Mouse (Mus musculus): ENCODE measurements around the gene Rnf213. TPM values are rescaled to one million over a fixed set of nuclear protein-coding genes. Genes with fewer than 3 reads are reported as not detected.
"Not testable (repeated sequence)": the region's sequence is repeated elsewhere in the genome, so short reads cannot be mapped to it uniquely, and the experiment has no call there.

The Rnf213 gene
- total RNA-seq (2021) (10 to 100 TPM; 20.8 to 27.3 TPM), polyA plus RNA-seq (2012; rRNA removed) (11.4 and 12.5 TPM in 2 replicates)
- long read RNA-seq, result 0 reads

- DNase-seq, result peak; percentile 83
Measured at GRCm38 (mm10) chr11:119392800-119393482, at the start of gene Rnf213. Gene Rnf213, plus strand, starts transcription at chr11:119393100.

GRCm38 (mm10) chr11:119344178-119344577, 48.7 kb upstream of the Rnf213 start:
- no peak for DNase-seq

GRCm38 (mm10) chr11:119344865-119345264, 48.0 kb upstream of the Rnf213 start:
- no peak for DNase-seq

GRCm38 (mm10) chr11:119347125-119347524, 45.8 kb upstream of the Rnf213 start:
- DNase-seq, result no peak

GRCm38 (mm10) chr11:119352113-119352512, 40.8 kb upstream of the Rnf213 start:
- DNase-seq, result no peak

GRCm38 (mm10) chr11:119353946-119354345, 39.0 kb upstream of the Rnf213 start:
- no peak for DNase-seq

- DNase-seq, result peak; percentile 58
Measured at GRCm38 (mm10) chr11:119354798-119355442, 38.0 kb upstream of the Rnf213 start.

GRCm38 (mm10) chr11:119355443-119356385, 37.2 kb upstream of the Rnf213 start, which contains the start of the genes Sgsh and Slc26a11:
Gene Sgsh, minus strand, starts transcription at chr11:119355536.
Gene Slc26a11, plus strand, starts transcription at chr11:119355557.
- peak; percentile 95 for DNase-seq

- DNase-seq, result no peak
Measured at GRCm38 (mm10) chr11:119359089-119359488, 33.8 kb upstream of the Rnf213 start.

- no peak for DNase-seq
Measured at GRCm38 (mm10) chr11:119362769-119363533, 29.9 kb upstream of the Rnf213 start.

- peak; percentile 73 for DNase-seq
Measured at GRCm38 (mm10) chr11:119363534-119364145, 29.3 kb upstream of the Rnf213 start.

- no peak for DNase-seq
Measured at GRCm38 (mm10) chr11:119375425-119375824, 17.5 kb upstream of the Rnf213 start.

- no peak for DNase-seq
Measured at GRCm38 (mm10) chr11:119377326-119377725, 15.6 kb upstream of the Rnf213 start.

GRCm38 (mm10) chr11:119378551-119378950, 14.3 kb upstream of the Rnf213 start:
- DNase-seq, result no peak

GRCm38 (mm10) chr11:119381631-119382337, 11.1 kb upstream of the Rnf213 start:
- DNase-seq, result no peak

- DNase-seq, result peak; percentile 20
Measured at GRCm38 (mm10) chr11:119382338-119382850, 10.5 kb upstream of the Rnf213 start.

- no peak for DNase-seq
Measured at GRCm38 (mm10) chr11:119384904-119385303, 8.0 kb upstream of the Rnf213 start.

- DNase-seq, result no peak
Measured at GRCm38 (mm10) chr11:119386306-119386705, 6.6 kb upstream of the Rnf213 start.

- not testable (repeated sequence) for DNase-seq
Measured at GRCm38 (mm10) chr11:119387273-119387672, 5.6 kb upstream of the Rnf213 start.

GRCm38 (mm10) chr11:119389851-119390270, 3.0 kb upstream of the Rnf213 start:
- peak; percentile 92 for DNase-seq
